Mouse (Mus musculus) heart, adult 8-10 months (tissue): ENCODE results near the gene 4930519G04Rik. TPM values are rescaled to one million over a fixed set of nuclear protein-coding genes. Genes with fewer than 3 reads are reported as not detected.
"Not testable (repeated sequence)": the region's sequence is repeated elsewhere in the genome, so short reads cannot be mapped to it uniquely, and the experiment has no call there.

ENCODE experiments used
- DNase-seq: peaks from one replicate; pipeline ENCODE4 v3.0.0; 2022; ENCODE audit warnings: low spot score
- total RNA-seq, 4 experiments: library from RNA; stranded (reverse); gene quantifications; 2 replicates each; pipeline ENCODE4 v1.2.4; 2022

4930519G04Rik gene
- total RNA-seq, 4 experiments from 2014 or later, result not detected

- DNase-seq, result not testable (repeated sequence)
Observed at GRCm38 (mm10) chr5:114842155-114842554, 11.3 kb upstream of the 4930519G04Rik start.

GRCm38 (mm10) chr5:114842674-114843073 is 10.8 kb upstream of the 4930519G04Rik start:
- no peak for DNase-seq

GRCm38 (mm10) chr5:114844371-114844770 is 9.1 kb upstream of the 4930519G04Rik start:
- not testable (repeated sequence) for DNase-seq

GRCm38 (mm10) chr5:114851565-114852236 is 1.8 kb upstream of the 4930519G04Rik start:
- no peak for DNase-seq

GRCm38 (mm10) chr5:114858582-114858981 is 5.1 kb downstream of the 4930519G04Rik start, which contains the start of gene Gm9936:
Gene Gm9936, minus strand, starts transcription at chr5:114858682.
- no peak for DNase-seq

GRCm38 (mm10) chr5:114859253-114859652 is 5.8 kb downstream of the 4930519G04Rik start:
- DNase-seq, result peak; percentile 60

GRCm38 (mm10) chr5:114861730-114862129 is 8.3 kb downstream of the 4930519G04Rik start:
- DNase-seq, result no peak

- DNase-seq, result no peak
Observed at GRCm38 (mm10) chr5:114864813-114865212, 11.3 kb downstream of the 4930519G04Rik start.

- DNase-seq, result no peak
Observed at GRCm38 (mm10) chr5:114865279-114865678, 11.8 kb downstream of the 4930519G04Rik start.

- no peak for DNase-seq
Observed at GRCm38 (mm10) chr5:114875858-114876257, 22.4 kb downstream of the 4930519G04Rik start.

- DNase-seq, result no peak
Observed at GRCm38 (mm10) chr5:114876331-114876730, 22.9 kb downstream of the 4930519G04Rik start.

GRCm38 (mm10) chr5:114877487-114877886 is 24.0 kb downstream of the 4930519G04Rik start:
- DNase-seq, result no peak

GRCm38 (mm10) chr5:114879399-114879798 is 25.9 kb downstream of the 4930519G04Rik start:
- no peak for DNase-seq

GRCm38 (mm10) chr5:114882319-114882718 is 28.9 kb downstream of the 4930519G04Rik start:
- DNase-seq, result not testable (repeated sequence)

- no peak for DNase-seq
Observed at GRCm38 (mm10) chr5:114883022-114883421, 29.6 kb downstream of the 4930519G04Rik start.

GRCm38 (mm10) chr5:114886801-114887200 is 33.3 kb downstream of the 4930519G04Rik start:
- no peak for DNase-seq

- no peak for DNase-seq
Observed at GRCm38 (mm10) chr5:114888995-114889394, 35.5 kb downstream of the 4930519G04Rik start.

GRCm38 (mm10) chr5:114895542-114895941 is 42.1 kb downstream of the 4930519G04Rik start:
- DNase-seq, result no peak

- DNase-seq, result peak; percentile 19
Observed at GRCm38 (mm10) chr5:114896688-114897373, 43.4 kb downstream of the 4930519G04Rik start, which contains the start of gene Oasl2. Gene Oasl2, plus strand, starts transcription at chr5:114896936.

- DNase-seq, result peak; percentile 76
Observed at GRCm38 (mm10) chr5:114897374-114897793, 43.9 kb downstream of the 4930519G04Rik start.

GRCm38 (mm10) chr5:114898857-114899256 is 45.4 kb downstream of the 4930519G04Rik start:
- no peak for DNase-seq

GRCm38 (mm10) chr5:114902413-114902812 is 48.9 kb downstream of the 4930519G04Rik start:
- DNase-seq, result no peak
